8 mouse cellular contexts compared by ENCODE assay signal in genomic region chr6:140424201-140424990, GRCm38 (mm10). TPM values are rescaled to one million over a fixed set of nuclear protein-coding genes. Genes with fewer than 3 reads are reported as not detected.
DNase-seq lines count a peak whose midpoint lies in the region; ATAC-seq and TF ChIP-seq lines count a peak whose summit lies in the region.

No protein-coding gene starts in this region.

- WGBS in forebrain, embryonic 12.5 days = under 1% methylated on average over 59 of the region's 72 CpGs
- 1% methylated on average over 28 of the region's 72 CpGs for WGBS in heart, postnatal 0 days

- no peak overlapping the region for H3K27ac ChIP-seq in bone marrow macrophage, adult 2 months (ENCODE audit: insufficient read depth, low read depth, low read length)
- peak overlapping the region; percentile 93 for H3K27ac ChIP-seq in forebrain, embryonic 12.5 days
- H3K27ac ChIP-seq in heart, postnatal 0 days (ENCODE audit: low read depth) = peak overlapping the region; percentile 76

- TF ChIP-seq CTCF in bone marrow macrophage, adult 2 months (IDR thresholded peaks at IDR 0.05; ENCODE audit: low read depth, low read length) = no peak
- no peak for TF ChIP-seq CTCF in heart, postnatal 0 days (IDR thresholded peaks at IDR 0.05; ENCODE audit: low read depth)

- ATAC-seq in CD4-positive, CD25-positive, alpha-beta regulatory T cell, adult 4 months = peak; percentile 36
- ATAC-seq in forebrain, embryonic 12.5 days (ENCODE audit: low FRiP score) = peak; percentile 80
- peak; percentile 58 for ATAC-seq in heart, postnatal 0 days (ENCODE audit: insufficient read depth, low read depth)

- H3K9ac ChIP-seq in forebrain, embryonic 12.5 days = peak overlapping the region; percentile 98
- H3K9ac ChIP-seq in heart, postnatal 0 days (replicated peaks; ENCODE audit: low read depth, low read length) = peak overlapping the region; percentile 93

- peak overlapping the region; percentile 68 for H3K4me2 ChIP-seq in forebrain, embryonic 12.5 days
- H3K4me2 ChIP-seq in heart, postnatal 0 days (ENCODE audit: low read depth, low read length) = peak overlapping the region; percentile 90

- TF ChIP-seq POLR2A in bone marrow macrophage, adult 2 months (IDR thresholded peaks at IDR 0.05; ENCODE audit: borderline replicate concordance, low read depth, low read length) = no peak

- H3K9me3 ChIP-seq in forebrain, embryonic 12.5 days = no peaks in the 10 kb centered on the region
- no peaks in the 10 kb centered on the region for H3K9me3 ChIP-seq in heart, postnatal 0 days (replicated peaks; ENCODE audit: control insufficient read depth, low read length)

- peak; percentile 43 for DNase-seq in heart, postnatal 0 days (ENCODE audit: low spot score)
- DNase-seq in layer of hippocampus, postnatal 14 days (ENCODE audit: low spot score in 2 of 2) = peak; percentile 31 to 53
- peak; percentile 33 for DNase-seq in lung, postnatal 14 days
- DNase-seq in retina, postnatal 1 day = peak; percentile 59
- peak; percentile 64 for DNase-seq in urinary bladder, adult 2 months (ENCODE audit: low spot score)

- H3K4me3 ChIP-seq in bone marrow macrophage, adult 2 months (ENCODE audit: insufficient read depth, low read length) = peak overlapping the region; percentile 79
- H3K4me3 ChIP-seq in forebrain, embryonic 12.5 days (replicated peaks) = peak overlapping the region; percentile 92
- peak overlapping the region; percentile 97 for H3K4me3 ChIP-seq in heart, postnatal 0 days (ENCODE audit: low read depth, low read length)

- 0 out of 2 replicates have a peak, but pooled peaks cover 2% of the 10 kb centered on the region for H3K27me3 ChIP-seq in forebrain, embryonic 12.5 days
- no peaks in the 10 kb centered on the region for H3K27me3 ChIP-seq in heart, postnatal 0 days (ENCODE audit: control insufficient read depth, insufficient read depth, low read length)

- H3K36me3 ChIP-seq in forebrain, embryonic 12.5 days (replicated peaks) = peaks cover 11% of the 10 kb centered on the region
- H3K36me3 ChIP-seq in heart, postnatal 0 days (replicated peaks; ENCODE audit: control insufficient read depth, insufficient read depth, low read length) = peaks cover 5% of the 10 kb centered on the region; the same call in 1 of the 2 replicates

- TF ChIP-seq EP300 in heart, postnatal 0 days (IDR thresholded peaks at IDR 0.05; ENCODE audit: low read depth) = no peak

- H3K4me1 ChIP-seq in bone marrow macrophage, adult 2 months (ENCODE audit: control insufficient read depth, insufficient read depth, low read length) = no peaks in the 10 kb centered on the region
- peaks cover 22% of the 10 kb centered on the region for H3K4me1 ChIP-seq in forebrain, embryonic 12.5 days
- H3K4me1 ChIP-seq in heart, postnatal 0 days (ENCODE audit: control insufficient read depth, insufficient read depth) = no peaks in the 10 kb centered on the region; the same call in 1 of the 2 replicates

RNA-seq across cellular contexts. Expression of gene Plekha5, which starts 0.5 kb away (rescaled TPM):
- 10 to 100 TPM; 15.9 to 18.4 TPM for polyA plus RNA-seq in CD4-positive, CD25-positive, alpha-beta regulatory T cell, adult 4 months (2017; shearing (Covaris generic))
- polyA plus RNA-seq in bone marrow macrophage, adult 2 months (2012; ENCODE audit: insufficient read depth, insufficient read length, missing spikeins) = 2.1 and 3.5 TPM in 2 replicates
- polyA plus RNA-seq in forebrain, embryonic 12.5 days (2016; fragmentation: Nextera tagmentation; extraction: Ambion mirVana) = 46.9 and 51.4 TPM in 2 replicates
- 18.2 and 34.0 TPM in 2 replicates for total RNA-seq in heart, postnatal 0 days (2014; rRNA removed; ENCODE audit: low replicate concordance)
- polyA plus RNA-seq in heart, postnatal 0 days (2015; fragmentation: Nextera tagmentation; extraction: Ambion mirVana) = 15.4 and 16.9 TPM in 2 replicates
- 10 to 100 TPM; 63.4 to 73.0 TPM for total RNA-seq in layer of hippocampus, postnatal 14 days (2021)
- 77.0 and 79.3 TPM in 2 replicates for polyA plus RNA-seq in urinary bladder, adult 2 months (2012; rRNA removed)
